Mouse (Mus musculus): Measurements from ENCODE around the gene Nr2e1.

DNA sequence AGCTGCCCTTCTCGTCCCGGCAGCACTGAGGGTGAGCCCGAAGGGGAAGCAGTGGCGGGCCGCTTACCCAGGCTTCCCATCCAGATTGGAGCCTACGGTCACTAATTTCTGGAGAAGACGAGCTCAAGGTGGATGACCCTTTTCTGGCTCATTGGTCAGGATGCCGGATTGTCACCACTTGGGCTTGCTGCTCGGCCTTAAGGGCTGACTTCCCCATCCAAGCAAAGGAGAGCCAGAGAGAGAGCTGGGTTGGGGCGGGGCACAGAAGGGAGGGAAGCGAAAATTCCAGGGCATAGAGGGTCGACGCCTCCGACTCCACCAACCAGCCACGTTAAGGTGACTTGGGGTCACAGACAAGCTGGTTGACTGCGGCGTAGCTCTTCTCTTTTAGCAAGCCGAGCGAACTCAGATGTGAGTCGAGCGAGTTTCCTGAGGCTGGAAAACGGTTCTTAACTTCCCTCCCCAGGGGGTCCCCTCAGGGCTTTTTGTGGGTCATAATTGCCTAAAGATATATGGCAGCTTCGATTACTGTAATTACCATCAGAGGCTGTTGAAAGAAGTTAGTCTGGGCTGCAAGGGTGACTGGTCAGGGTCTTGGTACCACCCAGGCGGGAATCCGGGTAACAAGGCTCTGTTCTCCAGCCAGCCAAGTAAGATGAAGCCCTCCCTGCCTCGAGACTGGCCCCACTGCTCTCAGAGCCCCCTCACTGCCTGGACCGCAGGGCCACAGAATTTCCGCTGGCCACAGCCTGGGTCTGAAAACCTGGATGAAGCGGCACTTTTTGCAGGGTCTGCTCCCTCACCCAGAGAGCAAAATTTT, 3.1 kb downstream of the Nr2e1 start:
- no peak for TF ChIP-seq CTCF (IDR thresholded peaks at IDR 0.05; ENCODE audit: insufficient read depth, low read depth, low read length)
- TF ChIP-seq POLR2A (IDR thresholded peaks at IDR 0.05; ENCODE audit: insufficient read depth, low read depth, low read length): no peak

All from olfactory bulb, adult 2 months (tissue).